Comparison of ENCODE assay signal across 9 mouse cellular contexts in genomic region chr1:34891559-34892289, GRCm38 (mm10). TPM values are rescaled to one million over a fixed set of nuclear protein-coding genes. Genes with fewer than 3 reads are reported as not detected.
DNase-seq lines count a peak whose midpoint lies in the region; ATAC-seq lines count a peak whose summit lies in the region.
"Had no signal": no experiment of that assay in that cellular context is flagged by ENCODE, and none has a peak within 500 bp of the region (broad histone marks: within the 10 kb centered on the region; RNA-seq: fewer than 3 reads in every experiment).

No protein-coding gene starts in this region.

- no peak overlapping the region for H3K4me3 ChIP-seq in forebrain, embryonic 16.5 days (replicated peaks; ENCODE audit: low read length)
- no peak overlapping the region for H3K4me3 ChIP-seq in kidney, embryonic 15.5 days (replicated peaks)
- H3K4me3 ChIP-seq in liver, embryonic 11.5 days (ENCODE audit: low read depth, low read length): no peak overlapping the region

- WGBS in forebrain, embryonic 16.5 days: 62% methylated on average over 14 of the region's 14 CpGs
- WGBS in kidney, embryonic 15.5 days: 55% methylated on average over 14 of the region's 14 CpGs
- 49% methylated on average over 14 of the region's 14 CpGs for WGBS in liver, embryonic 11.5 days

- H3K4me1 ChIP-seq in forebrain, embryonic 16.5 days (replicated peaks; ENCODE audit: control insufficient read depth, insufficient read depth, low read length): no peaks in the 10 kb centered on the region
- H3K4me1 ChIP-seq in kidney, embryonic 15.5 days: no peaks in the 10 kb centered on the region
- H3K4me1 ChIP-seq in liver, embryonic 11.5 days (replicated peaks; ENCODE audit: control insufficient read depth, insufficient read depth, low read length): no peaks in the 10 kb centered on the region

- H3K4me2 ChIP-seq in forebrain, embryonic 16.5 days (ENCODE audit: low read length): no peak overlapping the region
- H3K4me2 ChIP-seq in kidney, embryonic 15.5 days: no peak overlapping the region
- H3K4me2 ChIP-seq in liver, embryonic 11.5 days: no peak overlapping the region

- peak; percentile 89 for ATAC-seq in forebrain, embryonic 16.5 days
- peak; percentile 58; the same call in 1 of the 2 replicates for ATAC-seq in kidney, embryonic 15.5 days (replicated peaks; ENCODE audit: low FRiP score)
- ATAC-seq in liver, embryonic 11.5 days (replicated peaks; ENCODE audit: low FRiP score): peak; percentile 64

- no peak overlapping the region for H3K9ac ChIP-seq in forebrain, embryonic 16.5 days (replicated peaks; ENCODE audit: low read depth, low read length)
- no peak overlapping the region for H3K9ac ChIP-seq in kidney, embryonic 15.5 days
- H3K9ac ChIP-seq in liver, embryonic 11.5 days (ENCODE audit: low read depth, low read length): no peak overlapping the region

- H3K27ac ChIP-seq in forebrain, embryonic 16.5 days (ENCODE audit: low read length): no peak overlapping the region
- no peak overlapping the region for H3K27ac ChIP-seq in kidney, embryonic 15.5 days
- H3K27ac ChIP-seq in liver, embryonic 11.5 days (ENCODE audit: low read depth, low read length): no peak overlapping the region
- H3K27ac ChIP-seq: macrophage had no signal

- no peaks in the 10 kb centered on the region for H3K9me3 ChIP-seq in forebrain, embryonic 16.5 days (ENCODE audit: control insufficient read depth, low read length)
- no peaks in the 10 kb centered on the region for H3K9me3 ChIP-seq in kidney, embryonic 15.5 days (replicated peaks)
- no peaks in the 10 kb centered on the region for H3K9me3 ChIP-seq in liver, embryonic 11.5 days (ENCODE audit: control insufficient read depth, low read length)

- peak; percentile 18 for DNase-seq in kidney, adult 18-20 months
- no peak for DNase-seq in kidney, adult 8-10 months
- DNase-seq in cerebellum, adult 11 months: peak; percentile 26
- DNase-seq in liver, embryonic 11.5 days (ENCODE audit: low spot score): no peak
- peak; percentile 68 for DNase-seq in retina, postnatal 1 day
- no peak for DNase-seq in urinary bladder, postnatal 25 days (ENCODE audit: low spot score)

- H3K27me3 ChIP-seq in forebrain, embryonic 16.5 days (replicated peaks; ENCODE audit: control insufficient read depth, insufficient read depth, low read length): no peaks in the 10 kb centered on the region
- H3K27me3 ChIP-seq in kidney, embryonic 15.5 days: no peaks in the 10 kb centered on the region
- no peaks in the 10 kb centered on the region for H3K27me3 ChIP-seq in liver, embryonic 11.5 days (replicated peaks; ENCODE audit: control insufficient read depth, insufficient read depth, low read length)

- H3K36me3 ChIP-seq in forebrain, embryonic 16.5 days (ENCODE audit: control insufficient read depth, insufficient read depth): no peaks in the 10 kb centered on the region
- no peaks in the 10 kb centered on the region for H3K36me3 ChIP-seq in kidney, embryonic 15.5 days
- no peaks in the 10 kb centered on the region for H3K36me3 ChIP-seq in liver, embryonic 11.5 days (ENCODE audit: control insufficient read depth, insufficient read depth, low read length)

RNA-seq across cellular contexts. Expression of gene Plekhb2, which starts 41.9 kb away (rescaled TPM):
- polyA plus RNA-seq in forebrain, embryonic 16.5 days (2015; fragmentation: Nextera tagmentation; extraction: Ambion mirVana): 73.9 and 86.4 TPM in 2 replicates
- 34.2 and 37.8 TPM in 2 replicates for polyA plus RNA-seq in kidney, embryonic 15.5 days (2015; fragmentation: Nextera tagmentation; extraction: Ambion mirVana)
- 18.0 and 19.5 TPM in 2 replicates for polyA plus RNA-seq in liver, embryonic 11.5 days (2014; fragmentation: Nextera tagmentation; extraction: Ambion mirVana)

RNA-seq across cellular contexts. Expression of gene Fam168b, which starts 48.9 kb away (rescaled TPM):
- polyA plus RNA-seq in forebrain, embryonic 16.5 days (2015; fragmentation: Nextera tagmentation; extraction: Ambion mirVana): 161 and 186 TPM in 2 replicates
- polyA plus RNA-seq in kidney, embryonic 15.5 days (2015; fragmentation: Nextera tagmentation; extraction: Ambion mirVana): 71.4 and 78.4 TPM in 2 replicates
- polyA plus RNA-seq in liver, embryonic 11.5 days (2014; fragmentation: Nextera tagmentation; extraction: Ambion mirVana): 54.5 and 56.3 TPM in 2 replicates

Comparison
In these comparisons a context has a peak if more than half of its experiments do, and no peak if none do; other contexts are left out.
1. DNase-seq: peak in kidney, adult 18-20 months (single experiment), cerebellum, adult 11 months (single experiment) and retina, postnatal 1 day (single experiment); none in kidney, adult 8-10 months (0 of 2), liver, embryonic 11.5 days (single experiment) and urinary bladder, postnatal 25 days (single experiment).
2. Peak in every context shown above with its lines, with median percentiles within 50 percentile points of each other: ATAC-seq.